Mouse (Mus musculus) spleen, adult 2 months (tissue): ENCODE data around the gene Fut7. TPM values are rescaled to one million over a fixed set of nuclear protein-coding genes. Genes with fewer than 3 reads are reported as not detected.

ENCODE experiments used
- DNase-seq, 2 experiments: peaks; one replicate each; pipeline versions ENCODE4 v3.0.0 to v3.0.0-alpha.2; 2012 to 2021; ENCODE audit warnings: low spot score in 2 of 2, low read depth in 1 of 2
- H3K27ac ChIP-seq: fragments of 200-500 bp; 2 replicates; pipeline ENCODE4 v1.5.1; 2012; ENCODE audit warnings: low read length, inconsistent platforms; ENCODE audit not compliant: insufficient read depth
- H3K27me3 ChIP-seq: fragments of 200-500 bp; 2 replicates; pipeline ENCODE4 v1.6.1; 2012; ENCODE audit warnings: mild to moderate bottlenecking, moderate library complexity, low read length, inconsistent platforms; ENCODE audit not compliant: control insufficient read depth, insufficient read depth
- H3K36me3 ChIP-seq: fragments of 200-500 bp; 2 replicates; pipeline ENCODE4 v1.6.1; 2012; ENCODE audit warnings: mild to moderate bottlenecking, low read length, inconsistent platforms; ENCODE audit not compliant: control insufficient read depth, insufficient read depth
- H3K4me1 ChIP-seq: fragments of 200-500 bp; 2 replicates; pipeline ENCODE4 v1.6.1; 2011; ENCODE audit warnings: inconsistent platforms; ENCODE audit not compliant: control insufficient read depth, insufficient read depth, insufficient read length
- H3K4me3 ChIP-seq: fragments of 200-500 bp; 2 replicates; pipeline ENCODE4 v1.5.1; 2011; ENCODE audit warnings: mild to moderate bottlenecking, inconsistent platforms; ENCODE audit not compliant: insufficient read depth, insufficient read length; ENCODE audit errors: extremely low read depth
- CTCF ChIP-seq: fragments of 200-500 bp; IDR thresholded peaks from 2 replicates; pipeline ENCODE4 v1.5.1; 2011; ENCODE audit warnings: mild to moderate bottlenecking, inconsistent platforms; ENCODE audit not compliant: insufficient read depth, insufficient read length, insufficient replicate concordance; ENCODE audit errors: extremely low read depth
- POLR2A ChIP-seq: fragments of 200-500 bp; IDR thresholded peaks from 2 replicates; pipeline ENCODE4 v1.6.1; 2011; ENCODE audit warnings: low read depth, low read length, inconsistent platforms
- WGBS: fragments of 180-500 bp; shearing (Covaris S2); methylation state at CpG from one replicate; pipeline ENCODE4 v1.1.7; 2018; 5-methylcytosine and 5-hydroxymethylcytosine counted together
- polyA plus RNA-seq: library from polyadenylated mRNA; depleted of rRNA; stranded (reverse); fragments of >200 nt; gene quantifications from 2 replicates; pipeline ENCODE4 v1.2.3, GENCODE M21; 2012; rRNA removed

Gene Fut7
- polyA plus RNA-seq, 1 experiment: 2.4 TPM

DNA sequence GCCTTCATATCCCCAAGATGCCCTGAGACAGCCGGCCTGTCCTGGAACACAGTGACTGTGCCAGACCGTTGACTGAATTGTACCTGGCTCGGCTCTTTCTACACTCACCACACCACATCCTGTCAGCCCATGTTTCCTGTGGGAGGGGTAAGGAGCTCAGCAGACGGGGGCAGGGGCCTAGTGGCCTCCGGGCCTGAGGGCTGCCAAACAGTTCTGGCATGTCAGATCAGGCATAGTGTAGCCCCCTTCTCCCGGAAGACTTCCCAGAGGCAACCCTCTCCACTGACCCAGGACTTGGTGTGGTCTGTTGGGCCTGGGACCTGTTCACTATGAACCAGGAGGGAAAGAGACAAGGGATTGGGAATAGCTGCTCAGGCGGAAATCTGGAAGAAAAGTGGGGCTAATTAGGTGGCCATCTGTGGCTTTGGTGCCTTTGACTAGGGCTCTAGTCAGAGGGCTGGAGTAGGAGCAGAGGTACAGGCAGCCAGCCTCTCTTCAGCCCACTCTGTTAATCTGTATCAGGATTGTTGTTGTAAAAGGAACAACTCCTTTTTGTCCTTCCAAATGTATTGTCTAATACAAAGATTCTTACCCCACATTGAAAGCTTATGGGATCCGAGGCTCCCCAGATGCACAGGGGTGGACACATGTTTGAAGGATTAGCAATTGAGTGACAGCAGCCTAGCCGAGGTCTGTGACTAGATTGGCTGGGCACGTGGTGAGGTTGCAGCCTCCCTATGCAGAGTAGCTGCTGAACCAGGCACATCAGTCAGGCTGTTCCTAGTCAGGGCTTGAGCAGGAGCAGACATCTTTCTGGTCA is 43.0 kb downstream of the Fut7 start:
- TF ChIP-seq CTCF (no peak), POLR2A (peak; percentile 85)
- Histone ChIP-seq H3K36me3 (no peaks in the 10 kb centered on the region), H3K4me1 (peaks cover 33% of the 10 kb centered on the region; the same call in 1 of the 2 replicates), H3K4me3 (peak overlapping the region; percentile 47), H3K27me3 (no peaks in the 10 kb centered on the region), H3K27ac (peak overlapping the region; percentile 96)
- WGBS: 12% methylated on average over 10 of the region's 10 CpGs
- DNase-seq: peak; percentile 56 to 82

DNA sequence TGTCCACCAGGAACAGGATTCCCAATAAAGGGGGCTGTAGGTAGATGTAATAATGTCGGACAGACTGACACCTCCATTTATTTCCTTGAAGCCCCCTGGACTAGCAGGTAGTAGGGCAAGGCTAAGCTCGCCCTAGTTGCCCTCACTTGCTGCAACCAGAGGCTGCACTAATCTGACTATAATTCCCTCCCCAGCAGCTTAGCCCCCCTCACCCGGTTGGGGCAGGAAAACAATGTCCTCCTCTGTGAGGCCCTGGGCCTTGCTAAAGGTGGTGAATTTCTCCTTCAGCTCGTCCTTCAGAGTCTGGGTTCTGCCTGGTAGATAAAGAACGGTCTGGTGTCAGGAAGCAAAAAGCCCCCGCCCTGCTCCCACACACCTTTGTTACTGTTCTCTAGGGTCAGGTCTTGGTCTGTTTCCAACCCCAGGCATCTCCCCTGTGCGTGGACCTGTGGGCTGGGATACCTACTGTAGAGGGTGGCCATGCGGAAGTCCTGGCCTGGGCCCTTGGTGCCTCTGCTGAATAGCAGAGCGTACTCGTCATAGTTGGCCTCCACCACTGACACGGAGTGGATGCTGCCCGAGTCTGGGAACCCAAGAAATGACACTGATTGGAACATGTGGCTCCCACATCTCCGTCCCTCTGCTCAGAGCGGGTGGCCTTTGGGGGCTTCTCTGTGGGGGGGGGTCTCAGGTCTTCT is 44.7 kb downstream of the Fut7 start:
- Histone ChIP-seq H3K27me3 (no peaks in the 10 kb centered on the region), H3K36me3 (no peaks in the 10 kb centered on the region), H3K27ac (no peak overlapping the region), H3K4me1 (peaks cover 23% of the 10 kb centered on the region; the same call in 1 of the 2 replicates), H3K4me3 (no peak overlapping the region)
- TF ChIP-seq CTCF (no peak), POLR2A (no peak)
- no peak for DNase-seq
- WGBS: 80% methylated on average over 14 of the region's 14 CpGs

DNA sequence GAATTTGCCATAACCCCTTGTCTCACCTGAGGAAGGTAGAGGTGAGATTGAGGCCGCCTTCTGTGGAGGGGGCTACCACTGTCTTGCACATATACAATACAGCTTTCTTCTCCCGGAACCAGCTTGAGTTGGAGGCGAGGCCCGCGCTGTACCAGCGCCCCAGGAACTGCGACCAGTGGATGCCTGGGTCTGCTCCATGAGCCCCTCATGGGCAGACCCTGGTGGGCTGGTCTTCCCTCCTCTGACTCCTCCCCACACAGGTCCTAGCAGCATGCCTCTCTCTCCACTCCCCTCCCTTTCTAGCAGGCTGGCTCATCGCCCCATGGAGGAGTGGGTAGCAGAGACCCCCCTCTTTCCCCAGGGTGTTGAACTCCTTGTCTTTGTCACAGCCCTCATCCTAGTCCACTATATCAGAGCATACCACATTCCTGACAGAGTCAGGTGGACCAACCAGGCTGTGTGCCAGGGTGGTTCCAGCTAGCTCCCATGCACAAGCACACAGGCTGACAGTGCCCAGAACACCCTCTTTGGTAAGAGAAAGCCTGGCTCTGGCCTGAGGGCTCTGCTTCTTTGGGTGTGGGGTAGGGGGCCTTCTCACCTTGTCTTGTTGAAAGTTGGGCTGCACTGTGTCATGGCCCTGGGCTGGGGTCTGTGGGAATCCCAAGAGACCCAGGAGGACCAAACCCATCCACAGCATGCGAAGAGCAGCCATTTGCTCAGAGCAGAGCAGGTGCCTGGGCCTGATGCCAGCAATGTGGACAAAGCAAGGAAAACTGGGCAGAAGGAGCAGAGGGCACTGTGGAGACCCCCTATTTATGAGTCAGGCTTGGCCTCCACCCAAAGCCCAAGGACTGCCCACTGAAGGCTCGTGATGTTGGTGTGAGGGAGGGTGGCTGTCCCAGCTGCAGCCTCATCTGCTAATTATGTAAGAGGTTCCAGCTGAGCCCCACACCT is 46.2 kb downstream of the Fut7 start:
- no peak overlapping the region for H3K27ac ChIP-seq
- WGBS: 90% methylated on average over 10 of the region's 10 CpGs

DNA sequence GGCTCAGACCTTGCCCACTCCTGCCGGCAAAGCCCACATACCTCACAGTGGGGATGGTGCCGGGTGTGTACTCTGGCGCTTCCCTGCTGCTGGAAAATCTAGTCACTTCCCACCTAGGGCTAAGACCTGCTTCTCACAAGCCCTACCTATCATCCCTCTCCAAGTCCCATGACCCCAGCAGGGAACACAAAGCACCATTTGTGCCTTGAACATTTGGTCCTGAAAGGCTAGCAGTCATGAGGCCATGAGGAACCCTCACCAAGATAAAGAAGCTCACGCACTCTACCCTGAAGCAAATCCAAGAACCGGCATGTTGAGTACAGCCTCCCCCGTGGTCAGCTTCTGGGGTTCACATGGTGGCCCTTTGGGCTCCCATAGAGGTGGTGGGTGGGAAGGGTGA is 46.9 kb downstream of the Fut7 start, which contains the start of gene Ptgds:
Ptgds (minus strand) TSS at position 78 of the 400 bp plus-strand sequence.
- Histone ChIP-seq H3K4me1 (peaks cover 18% of the 10 kb centered on the region; the same call in 1 of the 2 replicates), H3K27me3 (no peaks in the 10 kb centered on the region), H3K36me3 (no peaks in the 10 kb centered on the region), H3K4me3 (no peak within 1 kb of the TSS), H3K27ac (no peak within 1 kb of the TSS)
- TF ChIP-seq CTCF (no peak), POLR2A (no peak)
- DNase-seq: no peak
- WGBS: 87% methylated on average over 6 of the region's 6 CpGs

More for the DNA sequence above, 46.2 kb downstream of the Fut7 start:
- TF ChIP-seq POLR2A: no peak
- no peak for TF ChIP-seq CTCF
- H3K4me1 ChIP-seq: peaks cover 23% of the 10 kb centered on the region; the same call in 1 of the 2 replicates
- no peaks in the 10 kb centered on the region for H3K27me3 ChIP-seq
- H3K36me3 ChIP-seq: no peaks in the 10 kb centered on the region
- H3K4me3 ChIP-seq: no peak overlapping the region
- no peak for DNase-seq

DNA sequence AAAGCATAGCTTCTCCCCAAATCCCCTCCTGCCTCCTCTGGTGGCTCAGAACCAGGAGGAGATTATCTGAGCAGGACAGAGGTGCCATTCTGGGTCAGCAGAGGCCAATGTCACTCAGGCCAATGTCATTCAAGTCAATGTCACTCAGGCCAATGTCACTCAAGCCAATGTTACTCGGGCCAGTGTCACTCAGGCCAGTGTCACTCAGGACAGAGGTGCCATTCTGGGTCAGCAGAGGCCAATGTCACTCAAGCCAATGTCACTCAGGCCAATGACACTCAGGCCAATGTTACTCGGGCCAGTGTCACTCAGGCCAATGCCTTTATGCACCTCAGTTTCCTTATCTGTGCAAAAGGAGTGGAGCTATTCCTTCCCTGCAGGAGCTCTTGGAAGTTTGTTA is 49.5 kb downstream of the Fut7 start:
- Histone ChIP-seq H3K4me3 (no peak overlapping the region), H3K36me3 (no peaks in the 10 kb centered on the region), H3K4me1 (no peaks in the 10 kb centered on the region), H3K27me3 (no peaks in the 10 kb centered on the region), H3K27ac (no peak overlapping the region)
- 93% methylated on average over 2 of the region's 2 CpGs for WGBS
- no peak for DNase-seq
- TF ChIP-seq POLR2A (no peak), CTCF (no peak)

Other genes starting within 250 kb of the Fut7 start
- 8.0 and 13.8 TPM in 2 replicates for gene Nrarp, start 242.5 kb upstream of the Fut7 start, polyA plus RNA-seq
- 77.5 and 104 TPM in 2 replicates for gene Tor4a, start 226.4 kb upstream of the Fut7 start, polyA plus RNA-seq
- 61.6 and 68.1 TPM in 2 replicates for gene Nelfb, start 211.8 kb upstream of the Fut7 start, polyA plus RNA-seq
- gene Stpg3, start 208.6 kb upstream of the Fut7 start, polyA plus RNA-seq: 0.05 TPM in 1 of 2 replicates, not detected in the other
- gene Fam166a, start 204.5 kb upstream of the Fut7 start, polyA plus RNA-seq: 0.11 and 0.16 TPM in 2 replicates
- gene Tubb4b, start 198.6 kb upstream of the Fut7 start, polyA plus RNA-seq: 222 and 307 TPM in 2 replicates
- 0.04 and 0.06 TPM in 2 replicates for gene Slc34a3, start 188.9 kb upstream of the Fut7 start, polyA plus RNA-seq
- not detected in 2 replicates for gene Rnf224, start 186.5 kb upstream of the Fut7 start, polyA plus RNA-seq
- gene Rnf208, start 181.0 kb upstream of the Fut7 start, polyA plus RNA-seq: 1.8 and 2.1 TPM in 2 replicates
- gene Cysrt1, start 180.8 kb upstream of the Fut7 start, polyA plus RNA-seq: not detected in 2 replicates
- gene AL732309.1, start 176.4 kb upstream of the Fut7 start, polyA plus RNA-seq: 21.0 and 25.2 TPM in 2 replicates
- gene Tmem203, start 167.8 kb upstream of the Fut7 start, polyA plus RNA-seq: 44.4 and 60.5 TPM in 2 replicates
- 17.1 and 23.5 TPM in 2 replicates for gene Tprn, start 160.6 kb upstream of the Fut7 start, polyA plus RNA-seq
- gene Ssna1, start 150.8 kb upstream of the Fut7 start, polyA plus RNA-seq: 45.5 and 67.8 TPM in 2 replicates
- 55.7 and 68.8 TPM in 2 replicates for gene Anapc2, start 150.8 kb upstream of the Fut7 start, polyA plus RNA-seq
- not detected in 2 replicates for gene Tmem210, start 135.1 kb upstream of the Fut7 start, polyA plus RNA-seq
- gene Lrrc26, start 133.4 kb upstream of the Fut7 start, polyA plus RNA-seq: 0.28 and 0.77 TPM in 2 replicates
- 0.04 and 0.26 TPM in 2 replicates for gene Grin1, start 104.1 kb upstream of the Fut7 start, polyA plus RNA-seq
- gene Man1b1, start 90.9 kb upstream of the Fut7 start, polyA plus RNA-seq: 11.4 and 14.6 TPM in 2 replicates
- gene Dpp7, start 66.9 kb upstream of the Fut7 start, polyA plus RNA-seq: 35.1 and 41.8 TPM in 2 replicates
- gene Uap1l1, start 57.6 kb upstream of the Fut7 start, polyA plus RNA-seq: 28.4 and 55.4 TPM in 2 replicates
- 6.7 and 9.4 TPM in 2 replicates for gene Sapcd2, start 50.9 kb upstream of the Fut7 start, polyA plus RNA-seq
- gene Entpd2, start 27.4 kb upstream of the Fut7 start, polyA plus RNA-seq: 5.0 and 5.9 TPM in 2 replicates
- 31.0 and 36.5 TPM in 2 replicates for gene Npdc1, start 23.9 kb upstream of the Fut7 start, polyA plus RNA-seq
- 61.1 and 67.6 TPM in 2 replicates for gene Abca2, start 5.4 kb downstream of the Fut7 start, polyA plus RNA-seq
- 2.5 and 3.1 TPM in 2 replicates for gene Clic3, start 33.6 kb downstream of the Fut7 start, polyA plus RNA-seq
- 68.7 and 86.4 TPM in 2 replicates for gene Paxx, start 37.8 kb downstream of the Fut7 start, polyA plus RNA-seq
- 0.27 and 7.8 TPM in 2 replicates for gene Ptgds, start 46.8 kb downstream of the Fut7 start, polyA plus RNA-seq
- gene Lcn12, start 70.6 kb downstream of the Fut7 start, polyA plus RNA-seq: not detected in 2 replicates
- gene Fbxw5, start 77.5 kb downstream of the Fut7 start, polyA plus RNA-seq: 34.7 and 42.0 TPM in 2 replicates
- gene C8g, start 78.5 kb downstream of the Fut7 start, polyA plus RNA-seq: 1.9 TPM in 2 replicates
- gene Traf2, start 123.7 kb downstream of the Fut7 start, polyA plus RNA-seq: 21.6 and 22.6 TPM in 2 replicates
- 56.2 and 74.7 TPM in 2 replicates for gene Edf1, start 134.6 kb downstream of the Fut7 start, polyA plus RNA-seq
- 2.2 and 4.0 TPM in 2 replicates for gene Mamdc4, start 151.6 kb downstream of the Fut7 start, polyA plus RNA-seq
- gene Phpt1, start 152.0 kb downstream of the Fut7 start, polyA plus RNA-seq: 22.5 and 28.5 TPM in 2 replicates
- 6.3 and 7.6 TPM in 2 replicates for gene Ajm1, start 158.5 kb downstream of the Fut7 start, polyA plus RNA-seq
- 43.6 and 55.1 TPM in 2 replicates for gene Rabl6, start 185.3 kb downstream of the Fut7 start, polyA plus RNA-seq
- not detected in 2 replicates for gene Ccdc183, start 194.4 kb downstream of the Fut7 start, polyA plus RNA-seq
- gene Tmem141, start 198.7 kb downstream of the Fut7 start, polyA plus RNA-seq: 16.4 and 16.8 TPM in 2 replicates
- 71.2 and 120 TPM in 2 replicates for gene Fcna, start 204.8 kb downstream of the Fut7 start, polyA plus RNA-seq
- gene Lcn8, start 229.9 kb downstream of the Fut7 start, polyA plus RNA-seq: not detected in 2 replicates
- not detected in 2 replicates for gene Lcn5, start 234.7 kb downstream of the Fut7 start, polyA plus RNA-seq